Mouse (Mus musculus) midbrain, postnatal 0 days (tissue): ENCODE measurements around the gene Tmco2. TPM values are rescaled to one million over a fixed set of nuclear protein-coding genes. Genes with fewer than 3 reads are reported as not detected.
A peak's percentile ranks its signal among the peaks of the same experiment; 100 is the strongest.

Experiments
- ATAC-seq: fragments of 200-750 bp; cut with Nextera tagmentation; 2 replicates; pipeline ENCODE4 v1.8.0; 2017; ENCODE audit warnings: moderate number of reproducible peaks, mild to moderate bottlenecking, moderate TSS enrichment, moderate library complexity; ENCODE audit not compliant: low FRiP score
- DNase-seq: peaks from one replicate; pipeline ENCODE4 v3.0.0-alpha.2; 2015; ENCODE audit warnings: low spot score
- H3K27ac ChIP-seq: fragments of 300-500 bp; sonication (generic); 2 replicates; pipeline ENCODE4 v1.5.1; 2014; ENCODE audit warnings: low read depth, mild to moderate bottlenecking, low read length, mixed read lengths
- H3K27me3 ChIP-seq: fragments of 300-500 bp; sonication (generic); 2 replicates; pipeline ENCODE4 v1.6.1; 2014; ENCODE audit warnings: low read length, control low read depth, mixed read lengths; ENCODE audit not compliant: insufficient read depth
- H3K36me3 ChIP-seq: fragments of 300-500 bp; sonication (generic); 2 replicates; pipeline ENCODE4 v1.6.1; 2014; ENCODE audit warnings: low read length, control low read depth, mixed read lengths; ENCODE audit not compliant: insufficient read depth
- H3K4me1 ChIP-seq: fragments of 300-500 bp; sonication (generic); 2 replicates; pipeline ENCODE4 v1.6.1; 2014; ENCODE audit warnings: mild to moderate bottlenecking, control low read depth, antibody characterized with exemption, low read length, mixed read lengths; ENCODE audit not compliant: insufficient read depth
- H3K4me2 ChIP-seq: fragments of 300-500 bp; sonication (generic); 2 replicates; pipeline ENCODE4 v1.6.1; 2014; ENCODE audit warnings: low read depth, mild to moderate bottlenecking, low read length, mixed read lengths; ENCODE audit not compliant: poor library complexity, severe bottlenecking
- H3K4me3 ChIP-seq: fragments of 300-500 bp; sonication (generic); 2 replicates; pipeline ENCODE4 v1.5.1; 2014; ENCODE audit warnings: low read depth, mild to moderate bottlenecking, low read length, moderate library complexity
- H3K9ac ChIP-seq: fragments of 300-500 bp; sonication (generic); replicated peaks from 2 replicates; pipeline ENCODE4 v1.6.1; 2014; ENCODE audit warnings: mild to moderate bottlenecking, low read length, moderate library complexity, mixed read lengths; ENCODE audit not compliant: poor library complexity, severe bottlenecking
- H3K9me3 ChIP-seq: fragments of 300-500 bp; sonication (generic); 2 replicates; pipeline ENCODE4 v1.6.1; 2016; ENCODE audit warnings: low read length, control low read depth
- CTCF ChIP-seq: IDR thresholded peaks from 2 replicates; pipeline ENCODE4 v1.5.1; 2016; ENCODE audit warnings: antibody characterized with exemption, mild to moderate bottlenecking
- WGBS: fragments of 180-500 bp; shearing (Covaris S2); extraction: QIAGEN DNeasy Blood & Tissue Kit; methylation state at CpG from one replicate; pipeline ENCODE4 v1.1.7; 2014; 5-methylcytosine and 5-hydroxymethylcytosine counted together
- polyA plus RNA-seq: library from polyadenylated mRNA; unstranded; fragments of >200 nt; fragmentation: Nextera tagmentation; extraction: Ambion mirVana; gene quantifications from 2 replicates; pipeline ENCODE4 v1.2.1, GENCODE M21; 2015
- total RNA-seq: library from RNA; depleted of rRNA; stranded (reverse); fragments of >200 nt; gene quantifications from 2 replicates; pipeline ENCODE4 v1.2.3, GENCODE M21; 2014; rRNA removed

Tmco2 gene
- total and polyA plus RNA-seq, 2 experiments from 2014 or later, result 0.30 TPM; not detected in 1

- no peak overlapping the region for H3K9ac ChIP-seq
Measured at GRCm38 (mm10) chr4:121056342-121056741, 52.7 kb downstream of the Tmco2 start.

More at GRCm38 (mm10) chr4:121056342-121056741, 52.7 kb downstream of the Tmco2 start:
- no peak for ATAC-seq
- no peaks in the 10 kb centered on the region for H3K9me3 ChIP-seq
- no peak overlapping the region for H3K4me3 ChIP-seq
- no peaks in the 10 kb centered on the region for H3K27me3 ChIP-seq
- H3K4me1 ChIP-seq, result no peaks in the 10 kb centered on the region; the same call in 1 of the 2 replicates
- 51% methylated on average over 3 of the region's 3 CpGs for WGBS
- H3K4me2 ChIP-seq, result no peak overlapping the region
- no peak for DNase-seq
- H3K36me3 ChIP-seq, result 0 out of 2 replicates have a peak, but pooled peaks cover 8% of the 10 kb centered on the region
- no peak overlapping the region for H3K27ac ChIP-seq
- peak; percentile 69 for TF ChIP-seq CTCF

Other genes with a start within 250 kb of the Tmco2 start
- gene Exo5, start 184.2 kb downstream of the Tmco2 start, total RNA-seq, result 11.1 and 13.6 TPM in 2 replicates
- 13.4 and 14.5 TPM in 2 replicates for gene Exo5, start 184.2 kb downstream of the Tmco2 start, polyA plus RNA-seq
- 2.1 and 2.9 TPM in 2 replicates for gene Zfp69, start 157.5 kb downstream of the Tmco2 start, total RNA-seq
- 3.9 and 4.8 TPM in 2 replicates for gene Zfp69, start 157.5 kb downstream of the Tmco2 start, polyA plus RNA-seq
- 91.6 and 98.7 TPM in 2 replicates for gene Smap2, start 92.0 kb downstream of the Tmco2 start, total RNA-seq
- 42.7 and 45.5 TPM in 2 replicates for gene Smap2, start 92.0 kb downstream of the Tmco2 start, polyA plus RNA-seq
- 38.4 and 68.5 TPM in 2 replicates for gene Col9a2, start 69.8 kb downstream of the Tmco2 start, total RNA-seq
- 18.2 and 19.7 TPM in 2 replicates for gene Col9a2, start 69.8 kb downstream of the Tmco2 start, polyA plus RNA-seq
- gene Zmpste24, start 11.0 kb downstream of the Tmco2 start, total RNA-seq, result 18.6 and 19.9 TPM in 2 replicates
- 17.0 and 18.0 TPM in 2 replicates for gene Zmpste24, start 11.0 kb downstream of the Tmco2 start, polyA plus RNA-seq
- gene Rlf, start 105.9 kb upstream of the Tmco2 start, total RNA-seq, result 32.1 and 40.8 TPM in 2 replicates
- 14.9 and 19.4 TPM in 2 replicates for gene Rlf, start 105.9 kb upstream of the Tmco2 start, polyA plus RNA-seq
- not detected in 2 replicates for gene Gm12888, start 215.7 kb upstream of the Tmco2 start, total RNA-seq
- gene Gm12888, start 215.7 kb upstream of the Tmco2 start, polyA plus RNA-seq, result not detected in 2 replicates